Mouse (Mus musculus) cerebellum, adult 2 months (tissue): ENCODE measurements around the gene Dennd1c.

Source experiments
- CTCF ChIP-seq: fragments of 200-500 bp; IDR thresholded peaks from 2 replicates; pipeline ENCODE4 v1.5.1; 2011; ENCODE audit warnings: low read depth, mild to moderate bottlenecking, control low read depth, low read length, moderate library complexity, borderline replicate concordance; ENCODE audit not compliant: insufficient read depth
- POLR2A ChIP-seq: fragments of 200-500 bp; IDR thresholded peaks from 2 replicates; pipeline ENCODE4 v1.6.1; 2011; ENCODE audit warnings: low read length, control low read depth, borderline replicate concordance; ENCODE audit not compliant: insufficient read depth

DNA sequence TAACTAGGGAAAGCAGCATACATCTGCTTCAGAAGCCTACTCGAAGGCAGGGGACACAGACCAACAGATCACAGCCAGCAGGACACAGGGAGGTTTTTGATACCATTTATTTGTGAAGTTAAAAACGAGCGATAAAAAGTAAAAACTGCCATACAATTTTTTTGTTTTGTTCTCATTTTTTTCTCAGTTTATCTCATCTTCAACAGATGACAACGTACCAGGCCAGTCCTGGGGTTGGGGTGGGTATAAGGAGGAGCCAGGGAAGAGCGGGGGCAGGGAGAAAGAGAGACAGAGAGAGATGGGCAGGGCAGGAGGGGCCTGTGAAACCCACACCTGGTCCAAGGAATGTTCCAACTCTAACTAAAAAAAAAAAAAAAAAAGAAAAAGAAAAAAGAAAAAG is 57.4 kb downstream of the Dennd1c start:
- TF ChIP-seq POLR2A = no peak
- no peak for TF ChIP-seq CTCF
